Mouse (Mus musculus): ENCODE measurements at regions not wholly inside any gene's neighbourhood (a gene's known extent, or its start where the extent isn't known, plus 50 kb on each side); places are given as distances from the start of the nearest gene placed in this dataset.
A peak's percentile ranks its signal among the peaks of the same experiment; 100 is the strongest.

- no peaks in the 10 kb centered on the region for H3K27me3 ChIP-seq (ENCODE audit: control insufficient read depth, insufficient read depth, low read length, poor library complexity, severe bottlenecking)
- H3K36me3 ChIP-seq (ENCODE audit: control insufficient read depth, insufficient read depth, low read length, poor library complexity, severe bottlenecking), result no peaks in the 10 kb centered on the region
- no peak for DNase-seq (ENCODE audit: low read depth, low spot score)
Observed at GRCm38 (mm10) chr2:117399487-117399886, 56.7 kb upstream of the Rasgrp1 start.

- no peaks in the 10 kb centered on the region for H3K27me3 ChIP-seq (ENCODE audit: control insufficient read depth, insufficient read depth, low read length, poor library complexity, severe bottlenecking)
- peak; percentile 29 for DNase-seq (ENCODE audit: low read depth, low spot score)
- H3K36me3 ChIP-seq (ENCODE audit: control insufficient read depth, insufficient read depth, low read length, poor library complexity, severe bottlenecking), result no peaks in the 10 kb centered on the region
Observed at GRCm38 (mm10) chr2:117403425-117404175, 60.8 kb upstream of the Rasgrp1 start.

GRCm38 (mm10) chr2:117405453-117405852, 62.7 kb upstream of the Rasgrp1 start:
- DNase-seq (ENCODE audit: low read depth, low spot score), result peak; percentile 47
- Histone ChIP-seq H3K27me3 (ENCODE audit: control insufficient read depth, insufficient read depth, low read length, poor library complexity, severe bottlenecking) (no peaks in the 10 kb centered on the region), H3K36me3 (ENCODE audit: control insufficient read depth, insufficient read depth, low read length, poor library complexity, severe bottlenecking) (no peaks in the 10 kb centered on the region)

- Histone ChIP-seq H3K27me3 (ENCODE audit: control insufficient read depth, insufficient read depth, low read length, poor library complexity, severe bottlenecking) (no peaks in the 10 kb centered on the region), H3K36me3 (ENCODE audit: control insufficient read depth, insufficient read depth, low read length, poor library complexity, severe bottlenecking) (no peaks in the 10 kb centered on the region)
- no peak for DNase-seq (ENCODE audit: low read depth, low spot score)
Observed at GRCm38 (mm10) chr2:117408241-117408640, 65.4 kb upstream of the Rasgrp1 start.

- no peaks in the 10 kb centered on the region for H3K27me3 ChIP-seq (ENCODE audit: control insufficient read depth, insufficient read depth, low read length, poor library complexity, severe bottlenecking)
- peak; percentile 17 for DNase-seq (ENCODE audit: low read depth, low spot score)
Observed at GRCm38 (mm10) chr2:117412045-117412606, 69.3 kb upstream of the Rasgrp1 start.

GRCm38 (mm10) chr2:117417229-117417970, 74.6 kb upstream of the Rasgrp1 start:
- no peaks in the 10 kb centered on the region for H3K27me3 ChIP-seq (ENCODE audit: control insufficient read depth, insufficient read depth, low read length, poor library complexity, severe bottlenecking)
- peak; percentile 15 for DNase-seq (ENCODE audit: low read depth, low spot score)
- H3K36me3 ChIP-seq (ENCODE audit: control insufficient read depth, insufficient read depth, low read length, poor library complexity, severe bottlenecking), result no peaks in the 10 kb centered on the region

More at GRCm38 (mm10) chr2:117412045-117412606, 69.3 kb upstream of the Rasgrp1 start:
- no peaks in the 10 kb centered on the region for H3K36me3 ChIP-seq (ENCODE audit: control insufficient read depth, insufficient read depth, low read length, poor library complexity, severe bottlenecking)

GRCm38 (mm10) chr2:117418121-117418615, 75.4 kb upstream of the Rasgrp1 start:
- Histone ChIP-seq H3K36me3 (ENCODE audit: control insufficient read depth, insufficient read depth, low read length, poor library complexity, severe bottlenecking) (no peaks in the 10 kb centered on the region), H3K27me3 (ENCODE audit: control insufficient read depth, insufficient read depth, low read length, poor library complexity, severe bottlenecking) (no peaks in the 10 kb centered on the region)
- DNase-seq (ENCODE audit: low read depth, low spot score), result no peak

GRCm38 (mm10) chr2:117418711-117419110, 75.9 kb upstream of the Rasgrp1 start:
- Histone ChIP-seq H3K27me3 (ENCODE audit: control insufficient read depth, insufficient read depth, low read length, poor library complexity, severe bottlenecking) (no peaks in the 10 kb centered on the region), H3K36me3 (ENCODE audit: control insufficient read depth, insufficient read depth, low read length, poor library complexity, severe bottlenecking) (no peaks in the 10 kb centered on the region)
- DNase-seq (ENCODE audit: low read depth, low spot score), result no peak

GRCm38 (mm10) chr2:117421376-117421775, 78.6 kb upstream of the Rasgrp1 start:
- no peaks in the 10 kb centered on the region for H3K27me3 ChIP-seq (ENCODE audit: control insufficient read depth, insufficient read depth, low read length, poor library complexity, severe bottlenecking)
- DNase-seq (ENCODE audit: low read depth, low spot score), result no peak
- H3K36me3 ChIP-seq (ENCODE audit: control insufficient read depth, insufficient read depth, low read length, poor library complexity, severe bottlenecking), result no peaks in the 10 kb centered on the region

- no peaks in the 10 kb centered on the region for H3K27me3 ChIP-seq (ENCODE audit: control insufficient read depth, insufficient read depth, low read length, poor library complexity, severe bottlenecking)
- no peaks in the 10 kb centered on the region for H3K36me3 ChIP-seq (ENCODE audit: control insufficient read depth, insufficient read depth, low read length, poor library complexity, severe bottlenecking)
- DNase-seq (ENCODE audit: low read depth, low spot score), result no peak
Observed at GRCm38 (mm10) chr2:117422756-117423155, 80.0 kb upstream of the Rasgrp1 start.

- Histone ChIP-seq H3K36me3 (ENCODE audit: control insufficient read depth, insufficient read depth, low read length, poor library complexity, severe bottlenecking) (no peaks in the 10 kb centered on the region), H3K27me3 (ENCODE audit: control insufficient read depth, insufficient read depth, low read length, poor library complexity, severe bottlenecking) (no peaks in the 10 kb centered on the region)
- DNase-seq (ENCODE audit: low read depth, low spot score), result no peak
Observed at GRCm38 (mm10) chr2:117429205-117429604, 86.4 kb upstream of the Rasgrp1 start.

- H3K36me3 ChIP-seq (ENCODE audit: control insufficient read depth, insufficient read depth, low read length, poor library complexity, severe bottlenecking), result no peaks in the 10 kb centered on the region
- H3K27me3 ChIP-seq (ENCODE audit: control insufficient read depth, insufficient read depth, low read length, poor library complexity, severe bottlenecking), result no peaks in the 10 kb centered on the region
- DNase-seq (ENCODE audit: low read depth, low spot score), result no peak
Observed at GRCm38 (mm10) chr2:117432010-117432409, 89.2 kb upstream of the Rasgrp1 start.

- no peak for DNase-seq (ENCODE audit: low read depth, low spot score)
- Histone ChIP-seq H3K36me3 (ENCODE audit: control insufficient read depth, insufficient read depth, low read length, poor library complexity, severe bottlenecking) (no peaks in the 10 kb centered on the region), H3K27me3 (ENCODE audit: control insufficient read depth, insufficient read depth, low read length, poor library complexity, severe bottlenecking) (no peaks in the 10 kb centered on the region)
Observed at GRCm38 (mm10) chr2:117432923-117433322, 90.1 kb upstream of the Rasgrp1 start.

- H3K36me3 ChIP-seq (ENCODE audit: control insufficient read depth, insufficient read depth, low read length, poor library complexity, severe bottlenecking), result no peaks in the 10 kb centered on the region
- H3K27me3 ChIP-seq (ENCODE audit: control insufficient read depth, insufficient read depth, low read length, poor library complexity, severe bottlenecking), result no peaks in the 10 kb centered on the region
- DNase-seq (ENCODE audit: low read depth, low spot score), result no peak
Observed at GRCm38 (mm10) chr2:117433482-117433881, 90.7 kb upstream of the Rasgrp1 start.

- DNase-seq (ENCODE audit: low read depth, low spot score), result peak; percentile 25
- H3K27me3 ChIP-seq (ENCODE audit: control insufficient read depth, insufficient read depth, low read length, poor library complexity, severe bottlenecking), result no peaks in the 10 kb centered on the region
- no peaks in the 10 kb centered on the region for H3K36me3 ChIP-seq (ENCODE audit: control insufficient read depth, insufficient read depth, low read length, poor library complexity, severe bottlenecking)
Observed at GRCm38 (mm10) chr2:117438079-117438478, 95.3 kb upstream of the Rasgrp1 start.

Measured in splenic B cell, adult 2 months (primary cell).